Mouse (Mus musculus) hindbrain, embryonic 14.5 days (tissue): ENCODE results near the gene Wdr93. TPM values are rescaled to one million over a fixed set of nuclear protein-coding genes. Genes with fewer than 3 reads are reported as not detected.
A peak's percentile ranks its signal among the peaks of the same experiment; 100 is the strongest.

Source experiments
- ATAC-seq: fragments of 200-750 bp; cut with Nextera tagmentation; 2 replicates; pipeline ENCODE4 v1.8.0; 2017; ENCODE audit warnings: moderate number of reproducible peaks, mild to moderate bottlenecking, moderate TSS enrichment, moderate library complexity; ENCODE audit not compliant: low FRiP score
- DNase-seq: peaks from one replicate; pipeline ENCODE4 v3.0.0-alpha.2; 2015; ENCODE audit warnings: low spot score
- H3K27ac ChIP-seq: fragments of 300-500 bp; sonication (generic); 2 replicates; pipeline ENCODE4 v1.5.1; 2014; ENCODE audit warnings: mild to moderate bottlenecking, moderate library complexity
- H3K27me3 ChIP-seq: fragments of 300-500 bp; sonication (generic); 2 replicates; pipeline ENCODE4 v1.6.1; 2014; ENCODE audit warnings: mild to moderate bottlenecking, low read length, mixed read lengths; ENCODE audit not compliant: control insufficient read depth, insufficient read depth
- H3K36me3 ChIP-seq: fragments of 300-500 bp; sonication (generic); replicated peaks from 2 replicates; pipeline ENCODE4 v1.6.1; 2014; ENCODE audit not compliant: control insufficient read depth, insufficient read depth
- H3K4me1 ChIP-seq: fragments of 300-500 bp; sonication (generic); replicated peaks from 2 replicates; pipeline ENCODE4 v1.6.1; 2014; ENCODE audit warnings: antibody characterized with exemption, low read length, mixed read lengths; ENCODE audit not compliant: control insufficient read depth, insufficient read depth
- H3K4me2 ChIP-seq: fragments of 300-500 bp; sonication (generic); replicated peaks from 2 replicates; pipeline ENCODE4 v1.6.1; 2014; ENCODE audit warnings: mild to moderate bottlenecking, moderate library complexity
- H3K4me3 ChIP-seq: fragments of 300-500 bp; sonication (generic); replicated peaks from 2 replicates; pipeline ENCODE4 v1.5.1; 2014; ENCODE audit warnings: mild to moderate bottlenecking, low read length
- H3K9ac ChIP-seq: fragments of 300-500 bp; sonication (generic); 2 replicates; pipeline ENCODE4 v1.6.1; 2014
- H3K9me3 ChIP-seq: fragments of 300-500 bp; sonication (generic); 2 replicates; pipeline ENCODE4 v1.6.1; 2016; ENCODE audit warnings: low read length; ENCODE audit not compliant: control insufficient read depth
- WGBS: fragments of 180-500 bp; shearing (Covaris S2); extraction: QIAGEN DNeasy Blood & Tissue Kit; methylation state at CpG from one replicate; pipeline ENCODE4 v1.1.7; 2014; 5-methylcytosine and 5-hydroxymethylcytosine counted together
- polyA plus RNA-seq: library from polyadenylated mRNA; unstranded; fragments of >200 nt; fragmentation: Nextera tagmentation; extraction: Ambion mirVana; gene quantifications from 2 replicates; pipeline ENCODE4 v1.2.1, GENCODE M21; 2014

Gene Wdr93
- polyA plus RNA-seq, 1 experiment from 2014 or later = 1.0 TPM

DNA sequence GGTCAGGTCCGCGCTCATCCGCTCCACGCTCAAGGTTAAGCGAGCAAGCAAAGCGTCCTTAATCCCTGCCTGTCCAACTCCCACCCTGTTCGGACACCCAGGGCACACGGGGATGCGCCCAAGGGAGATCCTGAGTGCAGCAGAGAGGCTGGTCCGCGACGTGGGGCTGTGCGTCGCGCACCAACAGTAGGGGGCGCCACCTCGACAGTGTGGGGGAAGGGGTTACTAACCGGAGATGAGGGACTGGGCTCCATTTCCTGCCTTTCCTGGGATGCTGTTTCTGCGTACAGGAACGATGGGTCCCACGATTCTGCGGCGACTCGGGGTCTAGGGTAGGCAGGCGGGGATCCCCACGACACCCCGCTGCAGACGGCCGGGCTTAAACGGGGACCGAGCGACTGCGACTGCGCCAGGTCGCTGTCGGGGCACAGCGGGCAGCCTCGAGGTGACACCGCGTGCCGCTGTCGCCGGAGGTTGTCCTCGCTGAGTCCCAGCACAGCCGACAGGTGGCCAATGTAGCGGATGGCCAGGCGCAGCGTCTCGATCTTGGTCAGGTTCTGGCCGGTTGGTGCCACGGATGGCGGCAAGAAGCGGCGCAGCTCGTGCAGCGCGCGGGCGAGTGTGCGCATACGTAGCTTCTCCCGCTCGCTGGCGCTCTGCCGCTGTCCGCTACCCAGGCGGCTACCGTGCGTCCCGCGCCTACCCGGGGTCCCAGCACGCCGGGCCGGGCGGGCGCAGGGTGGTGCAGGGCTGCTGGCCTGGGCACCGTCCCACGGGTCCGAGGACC, 49.9 kb downstream of the Wdr93 start:
- H3K9me3 ChIP-seq = no peaks in the 10 kb centered on the region
- ATAC-seq (peak; percentile 50; the same call in 1 of the 2 replicates), DNase-seq (peak; percentile 55)
- peaks cover 48% of the 10 kb centered on the region for H3K27me3 ChIP-seq
- no peaks in the 10 kb centered on the region for H3K36me3 ChIP-seq
- peak overlapping the region; percentile 45 for H3K4me3 ChIP-seq
- peak overlapping the region; percentile 51 for H3K9ac ChIP-seq
- H3K4me1 ChIP-seq = no peaks in the 10 kb centered on the region
- WGBS = 2% methylated on average over 78 of the region's 80 CpGs
- H3K27ac ChIP-seq = no peak overlapping the region
- H3K4me2 ChIP-seq = peak overlapping the region; percentile 82

DNA sequence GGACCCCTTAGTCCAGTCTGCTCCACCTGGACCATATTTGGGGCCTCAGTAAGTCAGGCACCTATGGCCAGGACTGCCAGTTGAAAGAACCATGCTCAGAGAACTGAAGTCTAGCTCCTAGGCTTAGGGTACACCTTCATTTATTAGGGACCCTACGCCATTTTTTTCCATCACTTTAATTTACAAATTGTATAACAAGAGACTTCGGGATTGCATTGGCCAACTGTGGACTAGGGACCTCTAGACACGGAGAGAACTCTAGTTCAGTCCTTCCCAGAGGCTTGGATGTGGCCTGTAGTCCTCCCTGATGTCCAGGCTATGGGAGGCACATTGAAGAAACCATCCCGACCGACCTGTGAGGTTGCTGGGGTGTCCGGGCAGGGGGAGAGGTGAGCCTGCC, 50.7 kb downstream of the Wdr93 start, which contains the start of gene Mesp1:
Gene Mesp1 (minus strand): TSS at position 101 of the 400 bp plus-strand sequence.
- Histone ChIP-seq H3K4me3 (peak within 1 kb of the TSS; percentile 45), H3K27me3 (peaks cover 48% of the 10 kb centered on the region), H3K4me2 (peak within 1 kb of the TSS; percentile 82), H3K27ac (no peak within 1 kb of the TSS), H3K36me3 (no peaks in the 10 kb centered on the region), H3K9ac (peak within 1 kb of the TSS; percentile 51), H3K4me1 (no peaks in the 10 kb centered on the region), H3K9me3 (no peaks in the 10 kb centered on the region)
- no peak for DNase-seq
- ATAC-seq = no peak
- 78% methylated on average over 6 of the region's 6 CpGs for WGBS

DNA sequence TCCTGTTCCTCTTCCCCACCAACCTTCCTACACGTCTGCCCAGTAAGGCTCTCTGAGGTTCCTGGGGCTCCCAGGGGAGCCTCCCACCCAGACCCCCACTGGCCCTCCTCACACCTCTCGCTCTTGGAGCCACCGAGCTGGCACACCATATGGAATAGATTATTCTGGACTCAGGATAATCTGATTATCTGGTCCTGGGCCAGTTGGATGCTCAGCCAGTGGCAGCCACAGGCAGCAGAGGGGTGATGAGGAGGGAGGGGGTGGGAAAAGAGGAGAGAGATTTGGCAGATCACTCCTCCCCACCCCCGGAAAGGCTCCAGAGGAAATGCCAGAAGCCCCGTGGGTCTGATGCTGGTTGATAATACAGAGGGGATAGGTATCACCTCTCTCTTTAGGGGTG, 55.6 kb downstream of the Wdr93 start:
- Histone ChIP-seq H3K4me2 (no peak overlapping the region), H3K4me3 (no peak overlapping the region), H3K4me1 (no peaks in the 10 kb centered on the region), H3K27ac (no peak overlapping the region), H3K27me3 (peaks cover 14% of the 10 kb centered on the region), H3K9ac (no peak overlapping the region), H3K9me3 (no peaks in the 10 kb centered on the region), H3K36me3 (no peaks in the 10 kb centered on the region)
- ATAC-seq (no peak), DNase-seq (no peak)
- WGBS = 43% methylated on average over 5 of the region's 5 CpGs

DNA sequence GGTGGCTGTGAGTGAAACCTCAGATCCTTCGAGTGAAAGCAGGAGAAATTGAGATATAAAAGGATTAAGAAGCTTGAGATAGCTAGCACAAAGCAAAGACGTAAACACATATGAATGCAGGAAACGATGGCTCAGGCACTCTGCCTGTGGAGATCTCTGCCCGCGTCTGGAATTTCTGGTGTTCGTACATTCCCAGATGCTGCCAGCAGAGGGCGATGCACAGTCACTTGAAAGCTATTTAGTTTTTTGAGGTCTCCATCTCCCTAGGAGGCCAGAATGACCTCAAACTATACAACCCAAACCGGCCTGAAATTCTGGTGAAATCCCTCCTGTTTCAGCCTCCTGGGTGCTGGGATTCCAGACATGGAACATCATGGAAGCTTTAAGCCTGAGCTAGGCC, 56.1 kb downstream of the Wdr93 start:
- no peak overlapping the region for H3K4me3 ChIP-seq
- H3K27ac ChIP-seq = no peak overlapping the region
- DNase-seq (peak; percentile 85), ATAC-seq (no peak)
- 5% methylated on average over 8 of the region's 8 CpGs for WGBS
- H3K9me3 ChIP-seq = no peaks in the 10 kb centered on the region
- H3K4me2 ChIP-seq = no peak overlapping the region
- no peaks in the 10 kb centered on the region for H3K36me3 ChIP-seq
- H3K4me1 ChIP-seq = no peaks in the 10 kb centered on the region
- H3K27me3 ChIP-seq = peaks cover 10% of the 10 kb centered on the region
- H3K9ac ChIP-seq = no peak overlapping the region

DNA sequence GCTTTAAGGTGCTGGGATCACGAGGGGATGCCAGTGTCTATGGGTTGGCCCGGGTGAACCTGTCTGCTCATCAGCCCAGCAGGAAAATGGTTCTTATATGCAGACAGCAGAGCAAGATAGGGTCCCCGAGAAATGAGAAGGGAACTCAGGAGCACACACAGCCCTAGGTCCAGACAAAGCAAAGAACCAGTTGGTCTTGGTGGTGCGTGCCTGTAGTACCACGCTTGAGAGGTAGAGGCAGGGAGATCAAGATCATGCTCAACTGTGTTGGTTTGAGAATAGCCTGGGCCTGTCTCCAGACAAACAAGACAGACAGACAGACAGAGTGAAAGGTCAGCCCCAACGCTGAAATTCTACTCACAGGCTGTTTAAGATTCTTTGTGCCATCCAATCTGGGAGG, 56.5 kb downstream of the Wdr93 start:
- H3K9me3 ChIP-seq = no peaks in the 10 kb centered on the region
- H3K4me1 ChIP-seq = no peaks in the 10 kb centered on the region
- ATAC-seq (no peak), DNase-seq (no peak)
- no peak overlapping the region for H3K4me3 ChIP-seq
- H3K4me2 ChIP-seq = no peak overlapping the region
- H3K27me3 ChIP-seq = peaks cover 5% of the 10 kb centered on the region
- H3K27ac ChIP-seq = no peak overlapping the region
- 77% methylated on average over 6 of the region's 6 CpGs for WGBS
- H3K36me3 ChIP-seq = no peaks in the 10 kb centered on the region
- H3K9ac ChIP-seq = no peak overlapping the region

DNA sequence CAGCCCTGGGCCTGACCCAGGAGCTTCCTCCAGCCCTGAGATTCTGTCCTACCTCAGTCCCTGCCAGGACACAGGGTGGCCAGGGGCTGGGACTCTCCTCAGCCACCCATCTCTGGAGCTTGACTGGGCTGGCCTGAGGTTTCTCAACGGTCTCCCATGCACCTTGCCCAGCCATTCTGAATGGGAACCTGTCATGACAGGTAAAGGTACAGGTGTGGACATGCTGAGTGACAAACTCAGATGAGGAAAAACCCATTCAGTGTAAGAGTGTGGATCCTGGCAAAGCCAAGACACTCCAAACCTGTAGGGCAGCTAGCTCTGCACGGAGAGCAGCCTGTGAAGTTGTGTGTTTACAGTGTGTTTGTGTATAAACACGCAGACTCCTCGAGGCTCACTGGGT, 57.4 kb downstream of the Wdr93 start:
- 85% methylated on average over 4 of the region's 4 CpGs for WGBS
- no peak for DNase-seq
- no peaks in the 10 kb centered on the region for H3K27me3 ChIP-seq
- H3K27ac ChIP-seq = no peak overlapping the region
- H3K9me3 ChIP-seq = no peaks in the 10 kb centered on the region
- H3K4me1 ChIP-seq = no peaks in the 10 kb centered on the region
- H3K4me2 ChIP-seq = no peak overlapping the region
- ATAC-seq = no peak
- H3K36me3 ChIP-seq = no peaks in the 10 kb centered on the region
- H3K9ac ChIP-seq = no peak overlapping the region
- no peak overlapping the region for H3K4me3 ChIP-seq

DNA sequence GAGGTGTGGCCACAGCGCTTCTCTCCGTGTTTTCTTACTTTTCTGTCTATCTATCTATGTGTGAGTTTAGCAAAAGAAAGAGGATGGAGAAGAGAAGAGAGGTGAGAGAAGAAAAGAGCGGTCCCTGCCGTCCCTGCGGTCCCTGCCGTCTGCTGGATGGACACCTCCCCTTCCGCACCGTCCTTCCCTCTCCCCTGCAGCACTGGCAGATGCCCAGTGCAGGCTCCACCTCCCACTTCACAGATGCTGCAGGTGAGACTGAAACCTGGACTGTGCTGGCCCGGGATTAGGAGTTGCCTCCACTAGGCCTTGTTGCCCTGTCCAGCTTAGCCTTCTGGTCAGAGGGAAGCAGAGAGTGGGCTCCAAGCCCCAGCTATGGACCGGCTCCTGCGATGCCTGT, 58.4 kb downstream of the Wdr93 start:
- no peaks in the 10 kb centered on the region for H3K27me3 ChIP-seq
- no peaks in the 10 kb centered on the region for H3K36me3 ChIP-seq
- H3K4me2 ChIP-seq = no peak overlapping the region
- H3K4me3 ChIP-seq = no peak overlapping the region
- no peaks in the 10 kb centered on the region for H3K4me1 ChIP-seq
- 78% methylated on average over 11 of the region's 11 CpGs for WGBS
- H3K9me3 ChIP-seq = no peaks in the 10 kb centered on the region
- DNase-seq (no peak), ATAC-seq (no peak)
- no peak overlapping the region for H3K27ac ChIP-seq
- H3K9ac ChIP-seq = no peak overlapping the region

DNA sequence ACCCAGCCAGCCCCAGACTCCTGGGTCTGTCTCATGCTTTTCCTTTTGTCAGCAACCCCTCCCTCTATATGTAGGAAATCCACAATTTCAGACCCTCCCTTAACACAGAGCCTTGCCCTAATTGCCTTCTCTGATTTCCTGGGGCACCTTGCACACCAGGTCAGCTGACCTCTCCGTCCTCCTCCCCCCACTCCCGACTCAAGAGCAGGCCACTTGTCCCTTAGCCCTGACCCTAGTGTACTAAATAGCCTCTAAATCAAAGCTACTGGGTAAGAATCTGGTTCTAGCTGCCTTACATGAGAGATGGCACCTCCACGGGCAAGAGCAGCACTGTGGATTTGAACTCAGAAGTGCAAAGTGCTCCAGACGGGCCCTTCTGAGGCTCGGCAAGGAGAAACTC, 59.1 kb downstream of the Wdr93 start:
- Histone ChIP-seq H3K9me3 (no peaks in the 10 kb centered on the region), H3K4me1 (no peaks in the 10 kb centered on the region), H3K9ac (no peak overlapping the region), H3K27me3 (no peaks in the 10 kb centered on the region), H3K36me3 (no peaks in the 10 kb centered on the region), H3K27ac (no peak overlapping the region), H3K4me2 (no peak overlapping the region), H3K4me3 (no peak overlapping the region)
- ATAC-seq = no peak
- WGBS = 72% methylated on average over 5 of the region's 5 CpGs
- DNase-seq = no peak

DNA sequence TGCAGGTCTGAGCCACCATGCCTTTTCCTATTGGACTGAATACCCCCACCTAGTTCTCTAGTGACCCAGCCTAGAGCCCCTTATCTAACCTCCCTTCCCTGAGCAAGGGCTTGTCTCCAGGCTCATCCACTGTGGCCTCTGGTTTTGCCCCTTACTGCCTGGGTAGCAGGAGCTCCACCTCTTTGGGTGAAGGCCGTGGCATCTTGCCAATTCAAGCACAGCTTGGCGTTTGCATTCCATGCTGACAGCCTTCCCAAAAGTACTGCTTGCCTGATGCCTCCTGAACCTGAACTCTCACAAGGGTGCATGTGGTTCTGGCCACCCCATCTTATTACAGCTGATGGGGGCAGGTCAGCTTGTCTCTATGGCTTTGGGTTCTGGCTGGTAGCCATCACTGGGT, 60.9 kb downstream of the Wdr93 start:
- Histone ChIP-seq H3K36me3 (no peaks in the 10 kb centered on the region), H3K4me1 (no peaks in the 10 kb centered on the region), H3K4me2 (no peak overlapping the region), H3K9me3 (no peaks in the 10 kb centered on the region), H3K9ac (no peak overlapping the region), H3K4me3 (no peak overlapping the region), H3K27me3 (no peaks in the 10 kb centered on the region), H3K27ac (no peak overlapping the region)
- 59% methylated on average over 2 of the region's 2 CpGs for WGBS
- DNase-seq (no peak), ATAC-seq (no peak)
